Mouse (Mus musculus) testis, adult 2 months (tissue): ENCODE results near the gene Ccdc127.

ENCODE experiments used
- CTCF ChIP-seq: fragments of 200-500 bp; IDR thresholded peaks from 2 replicates; pipeline ENCODE4 v1.5.1; 2012; ENCODE audit warnings: low read depth, mild to moderate bottlenecking, inconsistent platforms, low read length, moderate library complexity; ENCODE audit not compliant: control insufficient read depth, insufficient read depth, insufficient replicate concordance
- POLR2A ChIP-seq: fragments of 200-500 bp; IDR thresholded peaks from 2 replicates; pipeline ENCODE4 v1.6.1; 2012; ENCODE audit warnings: low read depth, mild to moderate bottlenecking, inconsistent platforms, low read length, moderate library complexity; ENCODE audit not compliant: control insufficient read depth

GRCm38 (mm10) chr13:74316386-74316785 lies 33.7 kb upstream of the Ccdc127 start:
- TF ChIP-seq CTCF = no peak
- no peak for TF ChIP-seq POLR2A
